Mouse (Mus musculus): ENCODE data around the gene Ergic1.

Gene Ergic1

GRCm38 (mm10) chr17:26575786-26576690, 14.7 kb downstream of the Ergic1 start:
- peak; percentile 23 for DNase-seq

- no peak for DNase-seq
These were observed 15.5 kb downstream of the Ergic1 start for GRCm38 (mm10) chr17:26576833-26577232.

GRCm38 (mm10) chr17:26577309-26577708, 16.0 kb downstream of the Ergic1 start:
- DNase-seq, result no peak

GRCm38 (mm10) chr17:26578162-26578561, 16.9 kb downstream of the Ergic1 start:
- no peak for DNase-seq

GRCm38 (mm10) chr17:26578771-26579170, 17.5 kb downstream of the Ergic1 start:
- no peak for DNase-seq

GRCm38 (mm10) chr17:26579396-26579795, 18.1 kb downstream of the Ergic1 start:
- DNase-seq, result no peak

- DNase-seq, result no peak
These were observed 19.6 kb downstream of the Ergic1 start for GRCm38 (mm10) chr17:26580873-26581401.

GRCm38 (mm10) chr17:26582297-26582696, 21.0 kb downstream of the Ergic1 start:
- DNase-seq, result no peak

- DNase-seq, result no peak
These were observed 21.8 kb downstream of the Ergic1 start for GRCm38 (mm10) chr17:26583056-26583455.

- no peak for DNase-seq
These were observed 22.3 kb downstream of the Ergic1 start for GRCm38 (mm10) chr17:26583606-26584005.

- DNase-seq, result no peak
These were observed 22.8 kb downstream of the Ergic1 start for GRCm38 (mm10) chr17:26584063-26584462.

GRCm38 (mm10) chr17:26584558-26585136, 23.4 kb downstream of the Ergic1 start:
- DNase-seq, result peak; percentile 26

- DNase-seq, result no peak
These were observed 26.7 kb downstream of the Ergic1 start for GRCm38 (mm10) chr17:26587961-26588487.

- DNase-seq, result no peak
These were observed 31.2 kb downstream of the Ergic1 start for GRCm38 (mm10) chr17:26592510-26592909.

GRCm38 (mm10) chr17:26593199-26593598, 31.9 kb downstream of the Ergic1 start:
- no peak for DNase-seq

GRCm38 (mm10) chr17:26594171-26594570, 32.9 kb downstream of the Ergic1 start:
- no peak for DNase-seq

- no peak for DNase-seq
These were observed 33.7 kb downstream of the Ergic1 start for GRCm38 (mm10) chr17:26594958-26595357.

GRCm38 (mm10) chr17:26595448-26596167, 34.3 kb downstream of the Ergic1 start:
- DNase-seq, result no peak

GRCm38 (mm10) chr17:26596168-26596658, 34.9 kb downstream of the Ergic1 start:
- DNase-seq, result no peak

- DNase-seq, result no peak
These were observed 35.7 kb downstream of the Ergic1 start for GRCm38 (mm10) chr17:26596856-26597481.

- no peak for DNase-seq
These were observed 37.6 kb downstream of the Ergic1 start for GRCm38 (mm10) chr17:26598845-26599244.

- no peak for DNase-seq
These were observed 39.7 kb downstream of the Ergic1 start for GRCm38 (mm10) chr17:26600913-26601447.

Data from retina, postnatal 1 day (tissue).